Mouse (Mus musculus): Measurements from ENCODE around the gene Prg2.
A peak's percentile ranks its signal among the peaks of the same experiment; 100 is the strongest.

The Prg2 gene

GRCm38 (mm10) chr2:84980188-84980587, at the start of gene Prg2:
Prg2 (plus strand) TSS chr2:84980461.
- no peak for DNase-seq (ENCODE audit: low spot score in 2 of 2)

DNA sequence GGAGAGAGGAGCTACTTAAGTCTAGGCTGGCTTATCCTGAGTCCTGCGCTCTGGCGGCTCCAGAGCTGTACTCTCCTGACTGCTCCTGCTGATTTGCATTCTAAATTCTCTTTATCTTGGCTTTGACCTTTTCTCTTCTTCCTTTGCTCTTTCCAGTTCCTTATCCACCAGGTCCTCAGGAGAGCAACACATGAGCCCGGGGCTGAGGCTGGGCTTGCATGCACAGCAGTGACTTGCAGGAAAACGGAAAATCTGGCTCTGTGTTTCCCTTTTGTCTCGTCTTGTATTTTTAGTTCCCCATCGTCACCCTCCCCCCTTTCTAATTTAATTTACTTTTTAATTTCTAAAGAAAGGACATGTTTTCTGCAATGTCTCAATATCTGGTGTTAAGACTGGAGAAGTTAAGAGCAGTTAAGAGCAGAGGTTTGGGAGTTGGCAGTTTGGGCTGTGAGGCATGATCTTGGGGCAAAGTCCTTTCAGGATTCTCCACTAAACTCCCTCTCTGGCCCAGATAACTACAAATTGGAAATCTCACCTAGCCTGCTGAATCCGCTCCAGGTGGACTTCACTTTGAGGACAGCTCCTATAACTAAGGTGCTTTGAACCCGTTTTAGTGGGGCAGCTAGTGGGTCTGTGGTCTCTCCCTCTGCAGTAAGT, 46.1 kb upstream of the Prg2 start:
- DNase-seq (ENCODE audit: low spot score in 2 of 2) = no peak

DNA sequence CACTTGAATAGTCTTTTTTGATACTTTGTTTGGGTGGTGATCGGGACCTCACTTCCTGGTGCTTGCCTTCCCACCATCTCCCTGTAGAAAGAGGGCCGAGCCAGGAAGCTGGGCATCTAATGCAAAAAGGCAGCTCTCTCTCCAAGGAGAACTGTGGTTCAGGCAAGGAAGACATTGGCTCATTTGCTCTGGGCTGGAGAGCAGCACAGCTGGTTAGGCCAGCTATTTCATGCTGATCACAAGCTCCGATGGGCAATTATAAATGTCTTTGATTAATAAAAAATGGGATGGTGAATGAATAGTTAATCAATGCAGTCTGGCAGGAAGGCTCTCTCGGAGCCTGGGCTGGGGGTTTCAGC, 45.6 kb upstream of the Prg2 start:
- DNase-seq (ENCODE audit: low spot score in 2 of 2) = no peak

- no peak for DNase-seq (ENCODE audit: low spot score in 2 of 2)
These were observed 45.2 kb upstream of the Prg2 start for GRCm38 (mm10) chr2:84935065-84935464.

DNA sequence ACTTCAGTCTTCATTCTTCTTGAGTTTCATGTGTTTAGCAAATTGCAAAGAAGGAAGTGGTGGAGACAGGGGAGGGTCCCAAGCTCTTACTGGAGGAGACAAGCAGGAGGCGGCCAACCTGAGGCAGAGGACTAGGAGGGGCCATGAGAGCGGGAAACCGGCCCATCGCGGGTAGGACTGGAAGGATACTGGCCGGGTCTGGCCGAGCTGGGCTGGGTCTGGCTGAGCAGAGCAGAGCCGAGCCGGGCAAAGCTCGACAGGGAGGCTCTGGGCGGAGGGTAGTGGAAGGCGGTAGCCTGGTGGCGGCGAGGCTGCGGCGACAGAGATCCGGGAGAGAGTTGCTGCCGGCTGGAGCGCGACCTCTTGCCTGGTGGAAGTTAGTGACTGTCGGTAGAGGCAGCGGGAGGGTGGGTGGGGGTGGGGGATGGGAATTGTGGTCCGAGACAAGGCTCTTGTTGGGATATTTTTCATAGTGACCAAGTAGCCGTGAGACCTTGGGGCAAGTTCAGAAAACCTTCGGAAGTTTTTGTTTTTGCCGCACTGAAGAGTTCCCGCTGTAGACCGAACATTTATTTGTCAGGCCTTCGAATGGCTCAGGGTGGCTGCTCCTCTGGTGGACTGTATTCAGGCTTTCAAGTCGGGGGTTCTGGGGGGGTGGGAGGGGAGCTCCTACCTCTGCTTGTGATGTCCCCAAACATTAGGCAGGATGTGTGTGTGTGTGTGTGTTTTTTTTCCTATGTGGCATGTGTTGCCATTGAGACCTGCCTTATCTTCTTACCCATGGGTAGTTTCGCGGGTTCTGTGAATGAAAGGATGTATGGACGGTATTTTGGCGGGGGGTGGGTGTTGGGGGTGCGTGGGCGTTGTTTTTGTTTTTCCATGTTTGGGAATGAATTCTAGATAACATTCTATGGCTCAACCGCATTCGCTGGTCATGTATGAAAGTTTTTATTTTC, 43.5 kb upstream of the Prg2 start, which contains the start of gene Slc43a3:
Slc43a3 (plus strand) TSS at position 106 of the 956 bp plus-strand sequence.
- DNase-seq (ENCODE audit: low spot score in 2 of 2) = no peak

- no peak for DNase-seq (ENCODE audit: low spot score in 2 of 2)
These were observed 42.6 kb upstream of the Prg2 start for GRCm38 (mm10) chr2:84937491-84938150.

GRCm38 (mm10) chr2:84938249-84938946, 41.9 kb upstream of the Prg2 start:
- no peak for DNase-seq (ENCODE audit: low spot score in 2 of 2)

DNA sequence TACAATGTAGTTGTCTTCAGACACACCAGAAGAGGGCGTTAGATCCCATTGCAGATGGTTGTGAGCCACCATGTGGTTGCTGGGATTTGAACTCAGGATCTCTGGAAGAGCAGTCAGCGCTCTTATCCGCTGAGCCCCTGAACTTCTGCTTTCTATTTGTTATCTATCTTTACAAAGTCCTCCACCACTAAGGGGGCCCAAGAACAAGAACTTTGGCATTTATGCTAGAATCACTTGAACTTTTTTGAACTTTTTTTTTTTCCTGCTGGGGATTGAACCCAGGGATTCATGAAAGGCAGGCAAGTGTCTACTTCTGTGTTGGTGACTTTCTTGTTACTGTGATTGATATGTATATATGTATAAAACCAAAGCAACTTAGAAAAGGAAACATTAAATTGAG, 41.0 kb upstream of the Prg2 start:
- DNase-seq (ENCODE audit: low spot score in 2 of 2) = no peak

GRCm38 (mm10) chr2:84939711-84940110, 40.5 kb upstream of the Prg2 start:
- DNase-seq (ENCODE audit: low spot score in 2 of 2) = no peak

- DNase-seq (ENCODE audit: low spot score in 2 of 2) = no peak
These were observed 38.9 kb upstream of the Prg2 start for GRCm38 (mm10) chr2:84941332-84941731.

GRCm38 (mm10) chr2:84941795-84942194, 38.5 kb upstream of the Prg2 start:
- no peak for DNase-seq (ENCODE audit: low spot score in 2 of 2)

DNA sequence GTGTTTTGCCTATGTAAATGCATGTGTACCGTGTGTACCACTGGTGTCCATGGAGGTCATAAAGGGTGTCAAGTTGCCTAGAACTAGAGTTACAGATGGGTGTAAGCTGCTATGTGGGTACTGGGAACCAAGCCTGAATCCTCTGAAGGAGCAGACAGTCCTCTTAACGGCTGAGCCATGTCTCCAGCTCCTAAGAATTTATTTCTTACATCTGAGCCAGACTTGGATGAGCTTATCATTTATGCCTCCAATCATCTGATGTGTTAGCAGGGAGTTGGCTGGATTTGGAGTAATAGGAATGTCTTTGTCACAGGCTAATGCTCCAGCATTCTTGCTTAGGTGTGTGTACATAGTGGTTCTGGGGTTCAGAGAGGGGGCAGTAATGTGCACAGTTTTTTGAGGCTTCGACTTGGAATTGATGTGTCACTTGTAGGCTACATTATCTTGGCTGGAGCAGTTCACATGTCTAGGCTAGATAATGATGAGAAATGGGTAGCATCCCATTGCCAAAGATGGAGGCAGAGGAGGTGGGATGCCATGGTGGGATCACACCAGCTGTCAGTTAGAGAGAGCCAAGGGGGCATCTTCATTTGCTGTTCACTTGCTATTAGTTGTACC, 33.0 kb upstream of the Prg2 start:
- no peak for DNase-seq (ENCODE audit: low spot score in 2 of 2)

- no peak for DNase-seq (ENCODE audit: low spot score in 2 of 2)
These were observed 32.0 kb upstream of the Prg2 start for GRCm38 (mm10) chr2:84948252-84948651.

DNA sequence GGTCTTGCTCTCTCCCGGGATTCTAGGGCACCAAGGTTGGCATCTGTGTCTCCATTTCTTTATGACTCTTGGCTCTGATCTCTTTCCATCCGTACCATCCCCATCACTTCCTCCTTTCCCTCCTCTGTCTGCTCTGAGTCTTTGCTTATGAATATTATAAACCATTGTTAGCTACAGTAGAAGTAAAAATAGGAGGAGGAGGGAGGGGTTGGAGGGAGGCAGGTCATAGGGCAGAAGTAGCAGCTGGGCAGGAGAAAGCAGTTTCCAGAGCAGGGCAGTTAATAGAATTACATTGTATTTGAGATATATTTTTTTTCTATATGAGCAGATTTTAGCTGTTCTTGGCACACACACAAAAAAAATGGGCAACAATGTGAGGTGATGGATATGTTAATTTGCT, 31.5 kb upstream of the Prg2 start:
- DNase-seq (ENCODE audit: low spot score in 2 of 2) = no peak

DNA sequence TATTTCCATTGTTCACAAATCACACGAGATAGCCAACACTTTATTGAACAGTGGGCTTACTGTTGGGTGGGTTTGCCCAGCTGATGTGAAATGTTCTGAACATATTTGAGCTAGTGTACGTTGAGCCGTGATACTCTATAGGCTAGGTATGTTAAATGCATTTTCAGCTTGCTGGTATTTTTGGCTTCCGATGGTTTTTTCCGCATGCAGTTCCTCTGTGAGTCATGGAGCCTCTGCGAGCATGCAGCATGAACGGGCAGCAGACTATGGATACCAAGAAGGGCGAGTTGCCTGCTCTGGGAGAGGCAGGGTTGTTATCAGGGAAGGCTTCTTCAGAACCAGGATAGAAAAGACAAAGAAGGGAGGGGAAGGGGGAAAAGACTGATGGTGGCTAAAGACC, 29.2 kb upstream of the Prg2 start:
- no peak for DNase-seq (ENCODE audit: low spot score in 2 of 2)

GRCm38 (mm10) chr2:84952251-84952650, 28.0 kb upstream of the Prg2 start:
- no peak for DNase-seq (ENCODE audit: low spot score in 2 of 2)

GRCm38 (mm10) chr2:84952693-84953092, 27.6 kb upstream of the Prg2 start:
- no peak for DNase-seq (ENCODE audit: low spot score in 2 of 2)

GRCm38 (mm10) chr2:84955435-84955834, 24.8 kb upstream of the Prg2 start:
- no peak for DNase-seq (ENCODE audit: low spot score in 2 of 2)

DNA sequence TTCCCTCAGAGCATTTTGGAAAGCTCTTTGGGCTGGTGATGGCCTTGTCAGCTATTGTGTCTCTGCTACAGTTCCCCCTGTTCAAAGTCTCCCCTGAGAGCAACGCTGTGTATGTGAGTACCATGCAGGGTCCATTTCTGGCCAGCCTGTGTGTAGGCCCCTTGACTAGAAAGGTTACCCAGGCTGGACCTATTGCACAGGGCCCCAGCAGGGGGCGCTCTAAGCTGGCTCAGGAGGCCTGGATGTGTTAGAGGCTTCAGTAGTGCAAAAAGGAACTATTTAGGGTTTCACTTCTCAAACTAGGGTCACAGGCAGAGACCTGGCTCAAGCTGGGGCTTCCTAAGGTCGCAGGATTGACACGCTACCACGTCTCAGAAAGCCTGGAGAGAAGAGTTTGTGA, 24.0 kb upstream of the Prg2 start:
- DNase-seq (ENCODE audit: low spot score in 2 of 2) = peak in 1 of 2 experiments; percentile 26

DNA sequence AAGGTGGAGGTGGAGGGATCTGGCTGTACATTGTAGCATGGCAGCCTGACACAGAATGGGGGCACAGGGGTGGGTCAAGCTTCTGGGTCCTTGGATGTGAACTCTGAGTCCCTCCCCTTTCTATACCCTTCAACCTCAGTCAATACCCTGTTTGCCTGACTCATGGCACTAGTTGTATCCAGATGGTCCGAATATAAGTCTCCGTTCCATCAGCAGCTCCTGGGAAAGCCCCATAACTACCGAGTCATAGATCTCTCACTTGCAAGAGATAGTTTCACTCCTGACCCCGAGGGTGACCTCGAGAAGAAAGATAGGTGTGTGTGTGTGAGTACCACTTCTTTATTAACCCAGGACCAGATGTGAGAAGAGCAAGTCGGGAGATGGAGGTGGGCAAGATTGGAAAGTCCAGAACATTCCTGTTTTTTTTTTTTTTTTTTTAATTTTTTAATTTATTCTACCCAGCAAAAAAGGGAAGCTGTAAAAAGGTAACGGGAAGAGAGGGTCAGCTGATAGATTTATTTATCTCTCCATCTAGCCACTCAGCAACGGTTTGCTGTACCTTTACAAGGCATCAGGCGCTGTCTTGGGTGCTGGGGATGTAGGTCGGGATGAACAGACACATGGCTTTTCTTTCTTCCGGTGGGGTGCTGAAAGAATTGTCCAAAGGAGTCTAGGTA, 21.5 kb upstream of the Prg2 start:
- no peak for DNase-seq (ENCODE audit: low spot score in 2 of 2)

DNA sequence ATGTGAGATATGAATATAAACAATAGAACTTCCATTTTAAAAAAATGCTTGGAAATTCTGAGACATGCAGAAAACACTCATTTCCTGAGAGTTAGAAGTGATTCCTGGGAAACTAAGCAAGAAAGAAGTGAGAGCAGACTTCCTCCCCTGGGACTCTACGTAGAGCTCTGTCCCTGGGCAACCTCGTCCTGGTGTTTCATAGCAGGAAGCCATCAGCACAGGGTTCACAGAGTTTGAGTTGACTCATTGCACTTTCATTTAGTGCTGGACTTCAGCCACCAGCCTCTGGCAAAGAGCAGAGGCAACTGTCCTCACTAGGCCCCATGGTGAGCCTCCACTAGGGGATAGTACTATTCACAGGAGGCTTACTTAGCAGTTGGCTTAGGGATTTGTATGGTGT, 19.0 kb upstream of the Prg2 start:
- DNase-seq (ENCODE audit: low spot score in 2 of 2) = no peak
